Mouse (Mus musculus) c-Kit-positive CD71-positive TER-119-negative erythroid progenitor cells, embryonic 14.5 days (primary cell): ENCODE data around the gene Rpl10-ps3.

Source experiments
- DNase-seq: peaks from one replicate; pipeline ENCODE4 v3.0.0-alpha.2; 2013; ENCODE audit warnings: low read depth

Rpl10-ps3 gene

DNA sequence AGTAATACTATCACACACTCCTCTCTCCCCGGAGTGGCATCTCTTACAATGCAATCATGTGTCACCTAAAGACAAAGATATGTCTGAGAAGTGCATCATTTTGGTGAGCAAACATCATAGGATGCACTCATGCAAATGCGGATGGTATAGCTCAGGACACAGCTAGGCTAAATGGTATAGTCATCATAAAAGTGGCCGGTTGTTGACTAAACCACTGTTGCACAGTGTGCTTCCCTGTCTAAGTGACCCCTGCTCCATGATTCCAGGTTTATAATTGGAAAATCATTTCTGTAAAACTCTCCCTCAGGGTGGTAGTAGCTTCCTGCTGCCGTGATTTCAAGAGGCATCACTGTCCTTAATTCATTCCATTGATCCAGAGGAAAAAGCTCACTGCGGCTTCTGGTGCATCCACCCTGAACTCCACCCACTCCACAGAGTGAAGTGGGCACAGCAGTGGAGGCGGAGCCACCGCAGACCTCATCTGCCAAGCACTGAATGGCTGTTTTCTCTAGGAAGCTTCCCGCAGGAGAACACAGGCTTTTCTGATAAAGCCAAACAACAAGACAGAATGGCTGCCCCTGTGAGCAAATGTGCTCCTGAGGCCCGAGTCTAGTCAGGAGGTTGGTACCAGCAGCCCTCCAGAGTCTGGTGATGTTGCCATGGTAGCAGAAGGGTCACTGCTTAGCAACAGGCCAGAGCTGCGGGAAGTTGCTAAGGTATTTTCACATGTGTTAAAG is 38.9 kb downstream of the Rpl10-ps3 start:
- no peak for DNase-seq

- no peak for DNase-seq
These were observed 39.7 kb downstream of the Rpl10-ps3 start for GRCm38 (mm10) chr9:50305046-50305445.

DNA sequence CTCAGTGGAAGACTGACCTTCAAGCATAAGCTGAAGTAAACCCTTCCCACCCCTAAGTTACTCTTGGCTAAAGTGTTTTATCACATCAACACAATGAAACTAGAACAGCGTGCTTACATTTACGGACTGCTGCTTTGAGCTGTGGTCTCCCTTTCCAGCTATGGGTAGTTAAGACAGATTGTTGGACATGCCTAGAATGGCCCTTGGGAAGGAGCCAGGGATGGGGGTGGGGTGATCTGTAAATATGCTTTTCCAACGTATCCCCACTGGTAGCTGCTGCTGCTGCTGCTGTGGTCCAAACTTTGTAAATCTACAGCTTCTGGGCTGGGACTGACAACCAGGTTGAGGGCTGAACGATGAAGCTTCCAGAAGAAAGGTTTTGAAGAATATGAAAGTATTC is 40.8 kb downstream of the Rpl10-ps3 start:
- no peak for DNase-seq

DNA sequence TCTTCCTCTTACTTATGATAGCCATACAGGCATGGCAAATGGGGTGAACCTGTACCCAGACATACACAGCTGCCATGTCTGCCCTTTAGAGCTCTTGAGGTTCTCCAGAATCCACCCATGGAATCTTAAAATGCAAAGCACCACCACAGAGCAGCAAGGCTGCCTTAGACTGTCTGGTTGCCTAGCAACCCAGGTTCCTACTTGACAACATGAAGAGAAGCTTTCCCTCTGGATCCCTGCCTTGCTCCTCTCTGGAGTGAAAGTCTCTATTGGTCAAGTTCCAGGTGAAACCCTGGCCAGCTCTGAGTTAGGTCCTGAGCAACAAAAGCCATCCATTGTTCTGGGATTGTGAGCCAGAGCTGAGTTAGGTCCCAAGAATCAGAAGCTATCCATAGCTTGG is 43.0 kb downstream of the Rpl10-ps3 start:
- DNase-seq, result no peak

- DNase-seq, result no peak
These were observed 46.4 kb downstream of the Rpl10-ps3 start for GRCm38 (mm10) chr9:50298389-50298788.
